Mouse (Mus musculus) inflammation-experienced regulatory T-cells, adult 6 months (primary cell): ENCODE measurements around the gene Tex14. TPM values are rescaled to one million over a fixed set of nuclear protein-coding genes. Genes with fewer than 3 reads are reported as not detected.
A peak's percentile ranks its signal among the peaks of the same experiment; 100 is the strongest.
"Not testable (repeated sequence)": the region's sequence is repeated elsewhere in the genome, so short reads cannot be mapped to it uniquely, and the experiment has no call there.

ENCODE experiments used
- ATAC-seq: one replicate; pipeline ENCODE4 v1.8.0; 2017
- polyA plus RNA-seq, 3 experiments: library from polyadenylated mRNA; unstranded; fragments of 100-300 nt; shearing (Covaris generic); gene quantifications; one replicate each; pipeline ENCODE4 v1.2.1; 2017

Gene Tex14
- under 1 TPM in 2 of 3 experiments, not detected in 1; 0.34 to 0.60 TPM for polyA plus RNA-seq

- ATAC-seq = no peak
Measured at GRCm38 (mm10) chr11:87404876-87405275, at the start of gene Tex14, which contains the start of gene Rad51c. Gene Tex14, plus strand, starts transcription at chr11:87405065. Gene Rad51c, minus strand, starts transcription at chr11:87404954.

GRCm38 (mm10) chr11:87357317-87358300, 47.3 kb upstream of the Tex14 start:
- ATAC-seq = no peak

GRCm38 (mm10) chr11:87358331-87359261, 46.3 kb upstream of the Tex14 start, which contains the start of gene Ppm1e:
Gene Ppm1e, minus strand, starts transcription at chr11:87359023.
- ATAC-seq = peak; percentile 32

GRCm38 (mm10) chr11:87359262-87359612, 45.6 kb upstream of the Tex14 start:
- ATAC-seq = peak; percentile 10

GRCm38 (mm10) chr11:87365120-87365519, 39.7 kb upstream of the Tex14 start:
- no peak for ATAC-seq

GRCm38 (mm10) chr11:87367061-87367460, 37.8 kb upstream of the Tex14 start:
- ATAC-seq = no peak

GRCm38 (mm10) chr11:87367865-87368580, 36.8 kb upstream of the Tex14 start:
- no peak for ATAC-seq

- no peak for ATAC-seq
Measured at GRCm38 (mm10) chr11:87384551-87384950, 20.3 kb upstream of the Tex14 start.

GRCm38 (mm10) chr11:87385676-87386075, 19.2 kb upstream of the Tex14 start:
- ATAC-seq = no peak

- no peak for ATAC-seq
Measured at GRCm38 (mm10) chr11:87393855-87394254, 11.0 kb upstream of the Tex14 start.

- ATAC-seq = no peak
Measured at GRCm38 (mm10) chr11:87398402-87398801, 6.5 kb upstream of the Tex14 start.

GRCm38 (mm10) chr11:87404111-87404853, 583 bp upstream of the Tex14 start:
- peak; percentile 93 for ATAC-seq

GRCm38 (mm10) chr11:87413412-87413811, 8.5 kb downstream of the Tex14 start:
- ATAC-seq = not testable (repeated sequence)

GRCm38 (mm10) chr11:87416120-87416519, 11.3 kb downstream of the Tex14 start:
- ATAC-seq = no peak

- ATAC-seq = no peak
Measured at GRCm38 (mm10) chr11:87420861-87421260, 16.0 kb downstream of the Tex14 start.

- ATAC-seq = no peak
Measured at GRCm38 (mm10) chr11:87421760-87422201, 16.9 kb downstream of the Tex14 start.

- ATAC-seq = peak; percentile 69
Measured at GRCm38 (mm10) chr11:87422511-87423340, 17.9 kb downstream of the Tex14 start.

GRCm38 (mm10) chr11:87423551-87424325, 18.9 kb downstream of the Tex14 start:
- ATAC-seq = no peak

- ATAC-seq = peak; percentile 63
Measured at GRCm38 (mm10) chr11:87426121-87426449, 21.2 kb downstream of the Tex14 start.
